Mouse (Mus musculus) embryonic facial prominence, embryonic 15.5 days (tissue): Measurements from ENCODE around the gene Pik3c2a. TPM values are rescaled to one million over a fixed set of nuclear protein-coding genes. Genes with fewer than 3 reads are reported as not detected.
A peak's percentile ranks its signal among the peaks of the same experiment; 100 is the strongest.

Experiments used
- ATAC-seq: fragments of 200-750 bp; cut with Nextera tagmentation; 2 replicates; pipeline ENCODE4 v1.8.0; 2017; ENCODE audit warnings: low read depth, moderate TSS enrichment; ENCODE audit not compliant: insufficient number of reproducible peaks, low FRiP score, low TSS enrichment
- H3K27ac ChIP-seq: fragments of 300-500 bp; sonication (generic); replicated peaks from 2 replicates; pipeline ENCODE4 v1.5.1; 2015; ENCODE audit warnings: mild to moderate bottlenecking, inconsistent platforms
- H3K27me3 ChIP-seq: fragments of 300-500 bp; sonication (generic); 2 replicates; pipeline ENCODE4 v1.6.1; 2015; ENCODE audit warnings: inconsistent platforms
- H3K36me3 ChIP-seq: fragments of 300-500 bp; sonication (generic); 2 replicates; pipeline ENCODE4 v1.6.1; 2015; ENCODE audit warnings: mild to moderate bottlenecking, inconsistent platforms
- H3K4me1 ChIP-seq: fragments of 300-500 bp; sonication (generic); 2 replicates; pipeline ENCODE4 v1.6.1; 2015; ENCODE audit warnings: inconsistent platforms
- H3K4me2 ChIP-seq: fragments of 300-500 bp; sonication (generic); replicated peaks from 2 replicates; pipeline ENCODE4 v1.6.1; 2015; ENCODE audit warnings: mild to moderate bottlenecking, inconsistent platforms
- H3K4me3 ChIP-seq: fragments of 300-500 bp; sonication (generic); replicated peaks from 2 replicates; pipeline ENCODE4 v1.5.1; 2015; ENCODE audit warnings: mild to moderate bottlenecking, inconsistent platforms
- H3K9ac ChIP-seq: fragments of 300-500 bp; sonication (generic); 2 replicates; pipeline ENCODE4 v1.6.1; 2015; ENCODE audit warnings: inconsistent platforms
- H3K9me3 ChIP-seq: fragments of 300-500 bp; sonication (generic); replicated peaks from 2 replicates; pipeline ENCODE4 v1.6.1; 2016; ENCODE audit warnings: inconsistent platforms
- WGBS: fragments of 180-500 bp; shearing (Covaris S2); methylation state at CpG from one replicate; pipeline ENCODE4 v1.1.7; 2015; 5-methylcytosine and 5-hydroxymethylcytosine counted together
- polyA plus RNA-seq: library from polyadenylated mRNA; unstranded; fragments of >200 nt; fragmentation: Nextera tagmentation; extraction: Ambion mirVana; gene quantifications from 2 replicates; pipeline ENCODE4 v1.2.1, GENCODE M21; 2015

The Pik3c2a gene
- 21.2 and 21.9 TPM in 2 replicates for polyA plus RNA-seq

GRCm38 (mm10) chr7:116443004-116443696, at the start of gene Pik3c2a:
TSS of gene Pik3c2a (minus strand) at chr7:116443449.
- ATAC-seq = peak; percentile 97
- no peaks in the 10 kb centered on the region for H3K36me3 ChIP-seq
- H3K4me1 ChIP-seq = peaks cover 28% of the 10 kb centered on the region
- under 1% methylated on average over 72 of the region's 72 CpGs for WGBS
- H3K9ac ChIP-seq = peak within 1 kb of the TSS; percentile 61
- H3K4me2 ChIP-seq = peak within 1 kb of the TSS; percentile 90
- H3K27me3 ChIP-seq = no peaks in the 10 kb centered on the region
- H3K4me3 ChIP-seq = peak within 1 kb of the TSS; percentile 62
- H3K27ac ChIP-seq = peak within 1 kb of the TSS; percentile 93
- no peaks in the 10 kb centered on the region for H3K9me3 ChIP-seq

GRCm38 (mm10) chr7:116491113-116491512, 47.9 kb upstream of the Pik3c2a start:
- no peaks in the 10 kb centered on the region for H3K36me3 ChIP-seq
- ATAC-seq = no peak
- H3K9me3 ChIP-seq = no peaks in the 10 kb centered on the region
- no peaks in the 10 kb centered on the region for H3K27me3 ChIP-seq
- no peak overlapping the region for H3K9ac ChIP-seq
- H3K27ac ChIP-seq = no peak overlapping the region
- no peak overlapping the region for H3K4me2 ChIP-seq
- 71% methylated on average over 4 of the region's 4 CpGs for WGBS
- no peak overlapping the region for H3K4me3 ChIP-seq
- H3K4me1 ChIP-seq = no peaks in the 10 kb centered on the region

- H3K4me2 ChIP-seq = no peak overlapping the region
- no peaks in the 10 kb centered on the region for H3K27me3 ChIP-seq
- no peak for ATAC-seq
- H3K9ac ChIP-seq = no peak overlapping the region
- WGBS = 81% methylated on average over 1 of the region's 1 CpGs
- H3K4me1 ChIP-seq = no peaks in the 10 kb centered on the region
- no peak overlapping the region for H3K27ac ChIP-seq
- H3K4me3 ChIP-seq = no peak overlapping the region
- no peaks in the 10 kb centered on the region for H3K36me3 ChIP-seq
- H3K9me3 ChIP-seq = no peaks in the 10 kb centered on the region
Observed at GRCm38 (mm10) chr7:116485062-116485601, 41.9 kb upstream of the Pik3c2a start.

- Histone ChIP-seq H3K4me3 (no peak overlapping the region), H3K4me2 (no peak overlapping the region), H3K9me3 (no peaks in the 10 kb centered on the region), H3K4me1 (no peaks in the 10 kb centered on the region), H3K36me3 (no peaks in the 10 kb centered on the region), H3K27me3 (no peaks in the 10 kb centered on the region), H3K27ac (no peak overlapping the region), H3K9ac (no peak overlapping the region)
- 56% methylated on average over 5 of the region's 5 CpGs for WGBS
- no peak for ATAC-seq
Observed at GRCm38 (mm10) chr7:116484213-116484612, 41.0 kb upstream of the Pik3c2a start.

- Histone ChIP-seq H3K36me3 (no peaks in the 10 kb centered on the region), H3K27me3 (no peaks in the 10 kb centered on the region), H3K27ac (no peak overlapping the region), H3K4me2 (no peak overlapping the region), H3K4me1 (no peaks in the 10 kb centered on the region), H3K4me3 (no peak overlapping the region), H3K9ac (no peak overlapping the region), H3K9me3 (no peaks in the 10 kb centered on the region)
- no peak for ATAC-seq
- WGBS = 62% methylated on average over 5 of the region's 5 CpGs
Observed at GRCm38 (mm10) chr7:116483782-116484181, 40.5 kb upstream of the Pik3c2a start.

- Histone ChIP-seq H3K36me3 (no peaks in the 10 kb centered on the region), H3K9ac (no peak overlapping the region), H3K9me3 (no peaks in the 10 kb centered on the region), H3K4me1 (no peaks in the 10 kb centered on the region), H3K4me2 (no peak overlapping the region), H3K27me3 (no peaks in the 10 kb centered on the region), H3K27ac (no peak overlapping the region), H3K4me3 (no peak overlapping the region)
- 45% methylated on average over 1 of the region's 1 CpGs for WGBS
- no peak for ATAC-seq
Observed at GRCm38 (mm10) chr7:116483106-116483505, 39.9 kb upstream of the Pik3c2a start.

- Histone ChIP-seq H3K4me2 (no peak overlapping the region), H3K4me1 (no peaks in the 10 kb centered on the region), H3K27ac (no peak overlapping the region), H3K4me3 (no peak overlapping the region), H3K9ac (no peak overlapping the region), H3K9me3 (no peaks in the 10 kb centered on the region), H3K36me3 (no peaks in the 10 kb centered on the region), H3K27me3 (no peaks in the 10 kb centered on the region)
- ATAC-seq = no peak
- WGBS = 77% methylated on average over 5 of the region's 5 CpGs
Observed at GRCm38 (mm10) chr7:116476264-116476663, 33.0 kb upstream of the Pik3c2a start.

GRCm38 (mm10) chr7:116475836-116476235, 32.6 kb upstream of the Pik3c2a start:
- ATAC-seq = no peak
- Histone ChIP-seq H3K9me3 (no peaks in the 10 kb centered on the region), H3K4me1 (no peaks in the 10 kb centered on the region), H3K27ac (no peak overlapping the region), H3K9ac (no peak overlapping the region), H3K4me3 (no peak overlapping the region), H3K4me2 (no peak overlapping the region), H3K36me3 (no peaks in the 10 kb centered on the region), H3K27me3 (no peaks in the 10 kb centered on the region)

- no peaks in the 10 kb centered on the region for H3K4me1 ChIP-seq
- no peak overlapping the region for H3K4me3 ChIP-seq
- H3K9me3 ChIP-seq = no peaks in the 10 kb centered on the region
- H3K4me2 ChIP-seq = no peak overlapping the region
- no peak for ATAC-seq
- H3K9ac ChIP-seq = no peak overlapping the region
- H3K27me3 ChIP-seq = no peaks in the 10 kb centered on the region
- no peaks in the 10 kb centered on the region for H3K36me3 ChIP-seq
- 33% methylated on average over 8 of the region's 8 CpGs for WGBS
- H3K27ac ChIP-seq = peak overlapping the region; percentile 22; the same call in 1 of the 2 replicates
Observed at GRCm38 (mm10) chr7:116462114-116462513, 18.9 kb upstream of the Pik3c2a start.

GRCm38 (mm10) chr7:116458985-116459441, 15.8 kb upstream of the Pik3c2a start:
- WGBS = 32% methylated on average over 3 of the region's 3 CpGs
- Histone ChIP-seq H3K27ac (no peak overlapping the region), H3K4me2 (no peak overlapping the region), H3K36me3 (no peaks in the 10 kb centered on the region), H3K9ac (no peak overlapping the region), H3K4me3 (no peak overlapping the region), H3K9me3 (no peaks in the 10 kb centered on the region), H3K27me3 (no peaks in the 10 kb centered on the region), H3K4me1 (no peaks in the 10 kb centered on the region)
- ATAC-seq = no peak

GRCm38 (mm10) chr7:116457391-116457790, 14.1 kb upstream of the Pik3c2a start:
- Histone ChIP-seq H3K4me3 (no peak overlapping the region), H3K4me2 (no peak overlapping the region), H3K27me3 (no peaks in the 10 kb centered on the region), H3K9ac (no peak overlapping the region), H3K4me1 (no peaks in the 10 kb centered on the region), H3K36me3 (no peaks in the 10 kb centered on the region), H3K9me3 (no peaks in the 10 kb centered on the region), H3K27ac (no peak overlapping the region)
- 58% methylated on average over 6 of the region's 6 CpGs for WGBS
- ATAC-seq = no peak

GRCm38 (mm10) chr7:116456964-116457363, 13.7 kb upstream of the Pik3c2a start:
- no peaks in the 10 kb centered on the region for H3K9me3 ChIP-seq
- 63% methylated on average over 4 of the region's 4 CpGs for WGBS
- no peaks in the 10 kb centered on the region for H3K36me3 ChIP-seq
- no peaks in the 10 kb centered on the region for H3K4me1 ChIP-seq
- no peaks in the 10 kb centered on the region for H3K27me3 ChIP-seq
- no peak overlapping the region for H3K9ac ChIP-seq
- no peak overlapping the region for H3K4me3 ChIP-seq
- no peak overlapping the region for H3K27ac ChIP-seq
- ATAC-seq = no peak
- no peak overlapping the region for H3K4me2 ChIP-seq
